Mouse (Mus musculus) ES-E14 (cell line): ENCODE measurements around the gene Prickle2. TPM values are rescaled to one million over a fixed set of nuclear protein-coding genes. Genes with fewer than 3 reads are reported as not detected.
A peak's percentile ranks its signal among the peaks of the same experiment; 100 is the strongest.

ENCODE experiments used
- DNase-seq: peaks from one replicate; pipeline ENCODE4 v3.0.0-alpha.2; 2013; ENCODE audit warnings: low read depth, low spot score
- H3K27ac ChIP-seq: 2 replicates; pipeline ENCODE4 v1.5.1; 2012; ENCODE audit warnings: low read depth, mild to moderate bottlenecking, low read length, moderate library complexity, mixed read lengths; ENCODE audit not compliant: poor library complexity, insufficient read depth, severe bottlenecking
- H3K36me3 ChIP-seq: 2 replicates; pipeline ENCODE4 v1.6.1; 2012; ENCODE audit warnings: mild to moderate bottlenecking, low read length, moderate library complexity, mixed read lengths; ENCODE audit not compliant: control insufficient read depth, poor library complexity, insufficient read depth, severe bottlenecking
- H3K4me1 ChIP-seq, 2 experiments: fragments of 150-350 bp in 1 of 2; sonication (generic) in 1 of 2; 2 replicates each; pipeline ENCODE4 v1.6.1; 2012; ENCODE audit warnings: low read length in 2 of 2, mild to moderate bottlenecking in 1 of 2, mixed read lengths in 1 of 2; ENCODE audit not compliant: control insufficient read depth in 2 of 2, insufficient read depth in 2 of 2, poor library complexity in 1 of 2
- H3K4me3 ChIP-seq, 2 experiments: fragments of 150-350 bp in 1 of 2; sonication (generic) in 1 of 2; 2 replicates each; pipeline ENCODE4 v1.5.1; 2012; ENCODE audit warnings: low read length in 2 of 2, low read depth in 1 of 2, mild to moderate bottlenecking in 1 of 2, mixed read lengths in 1 of 2; ENCODE audit not compliant: insufficient read depth in 1 of 2, poor library complexity in 1 of 2, severe bottlenecking in 1 of 2
- H3K9ac ChIP-seq: 2 replicates; pipeline ENCODE4 v1.6.1; 2012; ENCODE audit warnings: low read depth, mild to moderate bottlenecking, low read length, mixed read lengths; ENCODE audit not compliant: poor library complexity, insufficient read depth, severe bottlenecking
- H3K9me3 ChIP-seq: fragments of 150-350 bp; sonication (generic); 2 replicates; pipeline ENCODE4 v1.6.1; 2012; ENCODE audit warnings: low read depth, mild to moderate bottlenecking, low read length; ENCODE audit not compliant: control insufficient read depth, insufficient read depth
- CHD2 ChIP-seq: IDR thresholded peaks from 2 replicates; pipeline ENCODE4 v1.6.1; 2014; ENCODE audit warnings: mild to moderate bottlenecking, low read depth, low read length, inconsistent platforms
- HCFC1 ChIP-seq: IDR thresholded peaks from 2 replicates; pipeline ENCODE4 v1.6.1; 2012; ENCODE audit warnings: low read length, inconsistent platforms, borderline replicate concordance; ENCODE audit not compliant: insufficient read depth
- MAFK ChIP-seq: IDR thresholded peaks from 2 replicates; pipeline ENCODE4 v1.6.1; 2014; ENCODE audit warnings: mild to moderate bottlenecking, low read depth, low read length, inconsistent platforms; ENCODE audit not compliant: insufficient read depth
- ZC3H11A ChIP-seq: IDR thresholded peaks from 2 replicates; pipeline ENCODE4 v1.6.1; 2012; ENCODE audit warnings: low read depth, mild to moderate bottlenecking, inconsistent platforms, low read length, borderline replicate concordance
- ZNF384 ChIP-seq: IDR thresholded peaks from 2 replicates; pipeline ENCODE4 v1.6.1; 2012; ENCODE audit warnings: low read depth, low read length, inconsistent platforms
- in situ Hi-C, 2 experiments: fragments of 600-800 bp; cut with MboI; formaldehyde crosslinking; loops; one replicate each; pipeline ENCODE4 v1.15.1; 2025; ENCODE audit warnings: low sequenced_read_pairs in 2 of 2, inconsistent platforms in 1 of 2; ENCODE audit not compliant: unreplicated experiment in 2 of 2
- total RNA-seq: library from RNA; depleted of rRNA; stranded (reverse); fragments of 300-350 nt; gene quantifications from 2 replicates; pipeline ENCODE4 v1.2.3, GENCODE M21; 2012

Prickle2 gene
- total RNA-seq, 1 experiment: 1.2 TPM

- H3K27ac ChIP-seq: no peak overlapping the region
- TF ChIP-seq MAFK (no peak), ZNF384 (no peak), ZC3H11A (no peak), CHD2 (no peak), HCFC1 (no peak)
- no peaks in the 10 kb centered on the region for H3K9me3 ChIP-seq
- no peaks in the 10 kb centered on the region for H3K4me1 ChIP-seq
- no peak overlapping the region for H3K9ac ChIP-seq
- peak; percentile 24 for DNase-seq
- H3K36me3 ChIP-seq: no peaks in the 10 kb centered on the region
- in situ Hi-C loops: no loop called here
- H3K4me3 ChIP-seq: no peak overlapping the region
These were observed 264.8 kb downstream of the Prickle2 start for GRCm38 (mm10) chr6:92441205-92441604.

GRCm38 (mm10) chr6:92440251-92440650 is 265.7 kb downstream of the Prickle2 start:
- no peaks in the 10 kb centered on the region for H3K9me3 ChIP-seq
- no peak for DNase-seq
- H3K4me3 ChIP-seq: no peak overlapping the region
- TF ChIP-seq MAFK (no peak), ZNF384 (no peak), CHD2 (no peak), ZC3H11A (no peak), HCFC1 (no peak)
- no peaks in the 10 kb centered on the region for H3K36me3 ChIP-seq
- no peak overlapping the region for H3K9ac ChIP-seq
- in situ Hi-C loops: no loop called here
- H3K27ac ChIP-seq: no peak overlapping the region
- H3K4me1 ChIP-seq: no peaks in the 10 kb centered on the region

DNA sequence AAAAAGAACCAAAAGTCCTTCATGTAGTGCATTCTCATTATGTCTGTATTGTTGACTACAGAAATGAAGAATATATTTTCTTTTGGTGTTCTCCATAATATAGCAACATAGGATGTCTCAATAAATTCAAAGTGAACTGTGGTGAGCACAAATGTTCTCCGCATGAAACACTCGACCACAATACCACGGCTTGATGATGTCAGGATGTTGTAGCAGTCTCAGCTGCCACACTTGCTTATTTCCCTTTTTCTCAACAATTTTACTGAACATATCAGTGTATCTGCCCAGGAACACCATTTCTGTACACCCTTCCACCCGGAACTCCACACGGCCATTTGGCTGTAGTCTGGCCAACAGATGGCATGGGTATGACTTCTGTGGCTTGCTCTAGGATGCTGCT is 273.8 kb downstream of the Prickle2 start:
- Histone ChIP-seq H3K27ac (no peak overlapping the region), H3K9ac (no peak overlapping the region), H3K4me3 (no peak overlapping the region), H3K4me1 (no peaks in the 10 kb centered on the region), H3K36me3 (no peaks in the 10 kb centered on the region), H3K9me3 (no peaks in the 10 kb centered on the region)
- no peak for DNase-seq
- in situ Hi-C loops: no loop called here
- TF ChIP-seq ZNF384 (no peak), ZC3H11A (no peak), MAFK (no peak), HCFC1 (no peak), CHD2 (no peak)

DNA sequence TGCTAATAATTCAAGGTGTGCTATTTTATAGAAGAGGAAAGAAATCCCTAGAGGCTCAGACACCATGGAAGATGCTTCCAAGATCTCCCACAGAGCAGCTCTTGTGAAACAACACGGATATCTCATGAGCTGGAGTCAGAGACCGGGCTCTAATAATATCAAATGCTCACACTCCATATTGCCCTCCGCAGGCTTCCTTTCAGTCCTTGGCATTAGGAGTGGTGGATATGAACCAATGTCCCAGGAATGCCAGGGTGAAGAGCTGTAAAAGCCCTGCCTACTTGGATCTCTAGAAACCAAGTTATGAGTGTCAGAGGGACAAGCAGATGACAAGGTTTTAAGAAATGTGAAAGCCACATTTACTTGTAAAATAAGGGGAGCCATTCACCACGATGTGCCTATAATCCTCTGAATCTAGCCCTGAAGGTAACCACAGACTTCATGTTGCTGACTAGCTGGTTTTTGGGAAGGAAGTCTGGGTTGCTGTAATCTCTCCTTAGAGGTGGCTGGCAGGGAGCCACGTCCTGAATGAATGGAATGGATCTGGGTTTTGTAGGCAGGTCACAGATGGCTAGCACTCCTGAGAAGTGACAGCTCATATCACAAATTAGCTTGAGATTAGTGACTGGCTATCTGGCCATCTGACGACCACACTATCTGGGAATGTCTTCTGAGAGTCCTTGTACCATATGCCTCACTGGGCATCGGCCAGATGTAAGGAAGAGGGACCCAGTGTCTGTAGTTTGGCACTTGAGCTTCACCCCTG is 278.4 kb downstream of the Prickle2 start:
- no peak overlapping the region for H3K4me3 ChIP-seq
- DNase-seq: no peak
- H3K27ac ChIP-seq: no peak overlapping the region
- H3K36me3 ChIP-seq: no peaks in the 10 kb centered on the region
- H3K9me3 ChIP-seq: no peaks in the 10 kb centered on the region
- in situ Hi-C loops: no loop called here
- H3K9ac ChIP-seq: no peak overlapping the region
- TF ChIP-seq MAFK (no peak), ZNF384 (no peak), CHD2 (no peak), HCFC1 (no peak), ZC3H11A (no peak)
- no peaks in the 10 kb centered on the region for H3K4me1 ChIP-seq
